Mouse (Mus musculus) T-cell, adult 2 months (primary cell): ENCODE measurements around the gene Irf4.
A peak's percentile ranks its signal among the peaks of the same experiment; 100 is the strongest.

Source experiments
- DNase-seq: peaks from one replicate; pipeline ENCODE4 v3.0.0; 2022; ENCODE audit warnings: low spot score

The Irf4 gene

DNA sequence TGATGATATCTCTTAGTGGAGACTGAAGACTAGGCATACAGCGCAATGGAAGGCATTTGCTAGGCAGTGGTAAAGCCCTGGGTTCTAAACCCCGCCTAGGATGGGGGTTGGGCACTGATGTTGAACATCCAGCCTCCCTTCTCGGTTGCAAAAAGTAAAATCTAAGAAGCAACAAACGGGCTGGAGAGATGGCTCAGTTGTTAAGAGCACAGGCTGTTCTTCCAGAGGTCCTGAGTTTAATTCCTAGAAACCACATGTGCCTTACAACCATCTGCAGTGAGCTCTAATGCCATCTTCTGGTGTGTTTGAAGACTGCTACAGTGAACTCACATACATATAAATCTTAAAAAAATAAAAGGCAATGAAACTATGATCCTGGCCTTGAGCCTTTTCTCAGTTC is 13.2 kb downstream of the Irf4 start:
- no peak for DNase-seq

DNA sequence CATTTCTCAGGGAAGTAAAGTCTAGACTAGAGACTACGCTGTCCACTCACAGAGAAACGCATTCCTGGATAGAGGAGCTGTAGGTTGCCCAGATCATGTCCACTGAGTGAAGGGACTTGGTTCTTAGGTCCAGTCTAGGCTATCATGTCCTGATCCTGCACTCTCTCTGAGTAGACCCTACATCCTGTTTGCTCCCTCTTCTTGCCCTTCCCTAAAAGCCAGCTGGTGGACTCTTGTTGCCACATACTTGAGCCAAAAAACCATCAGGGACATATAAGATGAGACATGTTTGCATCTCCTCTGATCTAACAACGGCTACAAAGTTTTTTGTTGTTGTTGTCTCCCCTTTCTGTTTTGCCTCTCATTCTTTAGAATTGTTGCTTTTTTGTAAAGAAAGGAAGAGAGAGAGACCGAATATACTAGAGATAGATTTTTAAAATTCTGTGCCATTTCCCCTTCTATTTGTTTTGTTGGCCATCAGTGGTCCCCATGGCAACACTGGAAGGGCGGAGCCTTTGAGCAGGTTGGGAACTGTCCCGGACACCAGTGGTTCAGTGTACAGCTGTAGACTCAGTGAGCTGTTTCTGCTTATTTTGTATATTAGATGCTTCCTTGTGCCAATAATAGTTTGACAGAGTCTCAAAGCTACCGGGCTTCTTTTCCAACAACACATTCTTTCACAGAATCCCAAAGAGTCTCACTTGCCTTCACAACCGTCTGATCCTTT is 15.2 kb downstream of the Irf4 start:
- DNase-seq = no peak

DNA sequence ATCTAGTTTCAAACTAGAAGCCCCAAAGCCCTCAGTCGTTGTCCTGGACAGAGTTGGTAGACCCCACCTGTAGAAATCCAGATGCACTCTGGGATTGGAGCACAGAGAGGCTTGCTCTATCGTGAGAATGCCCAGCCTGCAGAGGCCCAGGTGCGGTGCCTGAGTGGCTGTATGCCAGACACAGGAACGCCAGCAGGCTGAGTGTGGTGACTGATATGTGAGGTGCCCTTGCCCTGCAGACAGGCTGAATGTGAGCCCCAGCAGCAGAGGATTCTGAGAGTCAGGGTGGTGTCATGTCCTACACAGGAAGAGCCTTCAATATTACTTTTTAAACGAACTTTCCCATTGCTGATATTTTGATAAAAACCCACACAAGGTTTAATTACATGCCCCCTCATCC is 16.9 kb downstream of the Irf4 start:
- no peak for DNase-seq

DNA sequence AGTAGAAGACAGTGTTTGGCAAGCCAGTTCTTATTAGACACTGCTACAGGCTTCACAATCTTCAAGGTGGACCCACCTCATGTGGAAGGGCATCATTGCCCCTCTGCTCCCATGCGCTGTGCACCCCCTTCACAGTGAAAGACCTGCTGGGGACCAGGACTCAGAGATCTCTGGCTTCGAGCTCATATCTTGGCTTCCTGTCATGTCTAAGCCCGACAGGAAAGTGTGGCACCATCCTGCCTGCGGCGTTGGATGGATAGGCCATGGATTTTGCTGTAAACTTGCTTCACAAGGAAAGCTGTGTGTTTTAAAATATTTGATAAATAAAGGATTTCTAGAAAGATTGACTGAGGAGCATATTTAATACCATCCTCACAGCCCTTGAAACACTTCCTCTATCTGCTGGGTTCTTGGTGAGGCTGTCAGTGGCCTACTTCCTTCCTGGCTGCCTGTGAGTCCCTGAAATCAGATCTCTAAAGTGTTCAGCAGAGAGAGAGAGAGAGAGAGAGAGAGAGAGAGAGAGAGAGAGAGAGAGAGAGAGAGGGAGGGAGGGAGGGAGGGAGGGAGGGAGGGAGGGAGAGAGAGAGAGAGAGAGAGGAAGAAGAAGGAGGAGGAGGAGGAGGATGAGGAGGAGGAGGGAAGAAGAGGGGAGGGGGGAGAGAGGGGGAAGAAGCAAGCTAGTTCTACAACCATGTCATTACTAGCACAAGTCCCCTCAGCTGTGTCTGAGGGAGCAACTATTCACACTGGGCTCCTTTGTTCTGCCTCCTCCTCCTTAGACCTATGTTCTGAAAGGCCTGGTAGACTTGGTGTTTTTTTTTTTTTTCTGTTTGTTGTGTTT is 17.8 kb downstream of the Irf4 start:
- no peak for DNase-seq

DNA sequence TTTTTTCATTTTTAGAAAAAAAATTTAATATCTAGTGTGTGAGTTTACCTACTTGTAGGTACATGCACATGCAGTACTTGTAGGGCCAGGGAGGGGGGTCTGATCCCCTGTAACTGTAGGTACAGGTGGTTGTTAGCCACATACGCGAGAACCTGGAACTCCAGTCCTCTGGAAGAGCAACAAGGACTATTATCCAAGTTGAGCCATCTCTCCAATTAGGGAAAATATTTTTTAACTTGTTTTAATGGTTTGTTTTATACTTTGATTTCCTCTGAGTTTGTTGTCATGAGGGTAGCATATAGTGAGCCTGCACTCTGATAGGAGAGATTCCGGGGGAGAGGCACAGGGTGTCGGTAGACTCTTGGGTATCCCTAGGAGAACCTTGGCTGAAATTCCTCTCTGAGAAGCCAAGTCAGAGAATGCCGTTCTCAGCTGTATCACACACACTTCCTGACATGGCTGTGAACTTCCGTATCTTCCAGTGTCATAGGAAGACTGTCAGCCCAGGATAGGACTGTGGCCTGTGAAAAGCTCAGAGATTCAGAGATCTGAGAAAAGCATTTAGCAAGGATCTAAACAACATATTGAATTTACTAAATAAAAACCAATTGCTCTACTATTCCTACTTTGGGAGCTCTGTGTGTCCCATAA is 18.6 kb downstream of the Irf4 start:
- DNase-seq = no peak

DNA sequence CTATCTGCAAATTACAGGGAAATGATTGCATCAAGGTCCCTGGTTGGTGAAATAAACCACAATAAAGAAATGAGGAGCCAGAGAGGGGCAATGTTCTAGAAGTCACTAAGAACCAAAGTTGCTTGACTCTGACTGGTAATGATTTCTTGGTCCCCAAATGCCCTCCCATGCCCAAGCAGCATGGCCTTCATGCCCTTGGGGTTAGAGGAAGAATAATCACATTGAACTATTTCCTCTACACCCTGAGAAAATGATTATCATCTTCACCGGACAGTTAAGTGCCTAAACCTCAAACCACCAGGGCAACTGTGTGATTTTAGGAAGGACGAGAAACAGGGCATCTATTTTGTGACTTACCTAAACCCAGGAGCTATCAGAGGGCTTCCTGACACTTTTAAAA is 27.0 kb downstream of the Irf4 start:
- no peak for DNase-seq

DNA sequence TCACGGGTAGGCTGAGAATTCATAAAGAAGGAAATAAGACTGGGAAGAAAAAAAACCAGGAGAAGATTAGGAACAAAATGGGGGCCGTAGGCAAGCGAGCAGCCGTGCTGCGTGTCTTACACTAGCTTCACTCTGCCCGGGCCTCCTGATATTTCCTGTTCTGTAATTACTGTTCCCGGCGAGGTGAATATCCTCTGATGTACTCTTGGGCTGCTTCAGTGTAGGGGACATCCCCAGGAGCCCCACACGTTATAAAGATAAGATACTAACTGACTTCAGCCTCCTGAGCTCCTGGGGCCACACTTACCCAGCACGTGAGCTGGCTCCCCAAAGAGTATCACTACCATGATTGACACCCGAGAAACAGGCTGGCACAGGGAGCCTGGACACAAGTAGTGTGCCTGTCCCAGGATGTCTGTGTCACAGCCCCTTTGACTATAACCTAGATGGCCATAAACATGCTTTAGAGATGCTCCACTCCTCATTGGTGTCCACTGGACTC is 28.7 kb downstream of the Irf4 start:
- no peak for DNase-seq

DNA sequence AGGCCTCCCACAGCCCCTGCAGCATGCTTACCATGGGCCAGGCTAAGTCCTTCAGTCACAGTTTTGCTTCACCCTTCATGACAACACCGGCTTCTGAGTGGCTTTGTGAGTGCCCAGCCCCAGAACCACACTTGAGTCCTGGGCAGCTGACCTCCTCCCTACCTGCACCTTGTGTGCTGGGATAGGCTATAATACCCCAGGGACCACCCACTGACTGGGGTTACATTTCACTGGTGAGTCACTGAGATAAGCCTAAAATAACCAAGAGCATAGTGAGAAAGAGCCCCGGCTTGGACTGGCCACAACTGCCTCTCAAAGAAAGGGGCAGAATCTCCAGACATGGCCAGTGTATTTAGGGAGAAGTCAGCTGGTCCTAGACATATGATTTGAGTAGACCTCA is 32.9 kb downstream of the Irf4 start:
- no peak for DNase-seq

DNA sequence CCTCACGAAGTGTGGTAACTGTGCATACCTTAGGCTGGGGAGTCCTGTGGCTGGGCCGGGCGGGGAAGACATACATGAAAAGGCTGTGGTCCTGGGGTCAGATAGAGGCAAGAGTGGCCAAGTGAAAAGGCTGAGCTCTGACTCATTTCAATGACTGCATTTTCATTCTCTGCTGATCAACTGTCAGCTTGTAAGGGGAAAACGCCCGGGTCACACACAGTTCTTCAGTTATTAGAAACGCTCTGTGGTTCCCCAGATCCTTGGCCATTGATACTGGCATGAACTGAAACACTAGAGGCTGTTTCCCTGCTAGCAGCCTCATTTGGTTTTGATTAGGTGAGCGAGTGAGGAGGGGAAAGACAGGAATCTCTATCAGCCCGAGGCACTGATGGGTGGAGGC is 33.4 kb downstream of the Irf4 start:
- DNase-seq = no peak

DNA sequence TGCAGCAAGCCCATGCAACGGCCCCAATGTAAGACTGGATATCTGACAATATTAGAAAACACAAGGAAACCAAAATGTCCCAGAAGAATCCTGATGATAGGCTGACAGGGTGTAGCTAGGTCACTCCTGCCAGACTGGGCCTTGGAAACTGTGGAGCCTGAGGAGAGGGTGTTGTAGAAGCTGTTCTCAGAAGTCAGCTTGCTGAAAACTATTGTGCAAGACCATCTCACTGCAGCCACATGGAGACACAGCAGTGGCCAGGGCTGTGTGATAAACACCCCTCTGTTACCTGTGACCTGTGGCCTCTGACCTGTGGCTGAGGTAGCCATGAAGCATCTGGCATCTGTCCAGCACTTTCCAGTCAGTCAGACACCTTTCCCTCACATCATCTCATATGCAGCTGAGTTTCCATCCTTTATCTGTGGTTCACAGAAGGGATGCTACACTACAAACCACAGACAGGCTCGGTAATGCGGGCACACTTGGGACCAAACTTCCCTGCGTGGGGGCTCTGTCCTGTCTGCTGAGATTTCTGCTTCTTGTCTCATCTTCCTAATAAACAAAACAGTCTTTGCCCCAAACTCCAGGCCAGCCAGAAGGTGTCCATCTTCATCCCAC is 36.5 kb downstream of the Irf4 start:
- no peak for DNase-seq

DNA sequence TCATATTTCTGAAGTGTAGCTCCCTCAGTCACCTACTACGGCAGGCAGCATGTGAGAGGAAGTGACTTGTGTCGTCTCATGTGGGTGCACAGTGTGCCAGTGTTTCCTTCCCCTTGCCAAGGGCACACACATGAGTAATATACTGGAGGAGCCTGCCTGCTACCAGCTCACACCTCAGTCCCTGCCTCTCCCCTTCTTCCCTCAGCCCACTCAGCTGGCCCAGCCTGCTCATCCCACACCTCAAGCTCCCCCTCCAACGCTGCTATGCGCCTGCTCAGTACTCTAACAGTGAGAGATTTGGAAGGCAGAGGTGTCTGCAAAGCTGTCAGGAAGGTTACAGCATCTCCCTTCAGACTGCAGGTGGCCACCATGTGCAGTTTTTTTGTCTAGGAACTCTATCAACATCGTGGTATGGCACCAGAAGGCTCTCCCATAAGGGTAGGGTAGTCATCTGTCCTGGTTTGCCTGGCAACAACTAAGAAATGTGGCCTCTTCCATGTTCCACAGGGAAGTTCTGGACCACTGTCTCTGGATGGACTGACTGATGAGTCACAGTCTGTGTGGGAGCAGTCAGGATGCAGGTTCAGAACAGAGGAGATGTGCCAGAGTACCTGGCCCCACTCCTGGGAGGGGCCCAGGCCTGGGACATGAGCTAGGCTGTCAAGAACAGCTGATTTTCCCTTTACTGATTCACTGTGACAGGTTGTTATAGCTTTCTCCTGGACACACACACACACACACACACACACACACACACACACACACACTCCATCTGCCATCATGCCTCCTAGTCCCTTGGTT is 37.4 kb downstream of the Irf4 start:
- peak; percentile 81 for DNase-seq

DNA sequence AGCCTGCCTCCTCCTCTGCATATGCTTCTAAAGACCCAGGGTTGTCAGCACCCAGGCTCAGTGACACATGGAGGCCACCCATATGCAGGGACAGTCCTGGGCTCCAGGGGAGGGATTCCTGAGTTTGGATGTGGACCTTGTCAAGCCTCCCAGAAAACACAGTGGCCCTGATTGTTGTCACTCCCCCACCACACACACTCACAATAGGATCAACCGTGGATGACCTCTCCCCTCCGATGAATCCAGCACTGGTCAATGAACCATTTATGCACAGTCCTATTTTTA is 38.0 kb downstream of the Irf4 start:
- no peak for DNase-seq

DNA sequence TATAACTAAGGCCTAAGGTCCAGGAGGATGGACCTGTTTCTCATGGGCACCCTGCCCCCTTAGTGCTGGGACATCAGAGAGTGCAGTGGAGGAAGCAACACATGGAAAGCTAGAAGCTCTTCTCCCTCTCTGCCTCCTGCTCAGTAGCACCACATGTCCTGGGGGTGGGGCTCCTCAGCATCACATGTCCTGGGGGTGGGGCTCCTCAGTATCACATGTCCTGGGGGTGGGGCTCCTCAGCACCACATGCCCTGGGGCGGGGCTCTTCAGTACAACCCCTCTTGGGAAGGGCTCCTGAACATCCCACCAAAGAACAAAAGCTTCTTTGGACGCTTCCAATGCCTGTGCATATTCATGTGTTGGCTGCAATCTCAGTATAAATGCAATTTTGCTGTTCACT is 38.5 kb downstream of the Irf4 start:
- DNase-seq = no peak

DNA sequence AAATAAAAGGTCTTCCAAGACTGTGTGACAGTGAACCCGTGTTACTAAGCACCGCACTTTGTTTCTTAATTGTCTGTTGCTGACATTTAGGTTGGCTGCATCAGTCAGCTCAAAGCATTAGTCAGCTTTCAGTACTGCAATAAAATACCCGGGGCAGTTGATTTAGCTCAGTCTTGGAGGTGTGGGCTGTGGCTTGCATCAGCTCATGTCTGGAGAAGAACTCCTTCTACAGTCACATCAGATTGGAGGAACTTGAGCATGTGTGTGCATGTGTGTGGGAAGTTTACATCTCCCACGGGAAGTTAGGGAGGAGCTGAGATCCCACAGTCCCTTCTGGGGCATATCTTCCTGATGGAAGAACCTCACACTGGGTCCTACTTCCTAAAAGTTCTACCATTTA is 38.9 kb downstream of the Irf4 start:
- DNase-seq = no peak

DNA sequence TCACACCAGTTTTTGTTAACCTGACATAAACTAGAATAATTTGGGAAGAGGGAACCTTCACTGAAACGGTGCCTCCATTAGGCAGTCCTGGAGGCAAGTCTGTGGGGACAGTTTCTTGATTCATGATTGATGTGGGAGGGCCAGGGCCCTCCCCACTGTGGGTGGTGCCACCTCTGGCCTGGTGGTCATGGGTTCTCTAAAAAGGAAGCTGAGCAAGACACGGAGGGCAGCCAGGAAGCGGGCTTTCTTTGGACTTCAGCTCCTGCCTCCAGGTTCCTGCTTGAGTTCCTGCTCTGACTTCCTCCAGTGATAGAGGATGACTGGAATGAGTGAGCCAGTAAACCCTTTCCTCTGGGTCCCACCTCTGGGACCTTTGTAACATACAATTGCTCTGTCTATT is 39.4 kb downstream of the Irf4 start:
- DNase-seq = no peak

DNA sequence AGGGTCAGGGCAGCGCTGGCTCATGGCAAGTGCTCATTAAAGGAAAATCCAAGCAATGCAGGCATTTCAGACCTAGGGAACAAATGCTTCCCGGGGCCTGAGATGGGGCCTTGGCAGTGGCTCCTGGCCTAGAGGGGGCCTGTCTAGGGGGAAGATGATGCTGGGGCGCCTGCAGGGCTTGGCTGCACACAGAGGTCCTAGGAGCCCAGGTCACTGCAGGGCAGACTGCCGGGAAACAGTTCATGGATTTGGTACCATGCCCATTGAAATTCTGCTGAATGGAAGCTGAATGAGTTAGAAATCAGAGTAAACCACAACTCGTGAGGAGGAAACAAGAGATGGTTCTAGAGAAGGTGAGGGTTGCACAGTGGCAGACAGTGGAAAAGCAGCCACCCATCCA is 41.0 kb downstream of the Irf4 start:
- no peak for DNase-seq

DNA sequence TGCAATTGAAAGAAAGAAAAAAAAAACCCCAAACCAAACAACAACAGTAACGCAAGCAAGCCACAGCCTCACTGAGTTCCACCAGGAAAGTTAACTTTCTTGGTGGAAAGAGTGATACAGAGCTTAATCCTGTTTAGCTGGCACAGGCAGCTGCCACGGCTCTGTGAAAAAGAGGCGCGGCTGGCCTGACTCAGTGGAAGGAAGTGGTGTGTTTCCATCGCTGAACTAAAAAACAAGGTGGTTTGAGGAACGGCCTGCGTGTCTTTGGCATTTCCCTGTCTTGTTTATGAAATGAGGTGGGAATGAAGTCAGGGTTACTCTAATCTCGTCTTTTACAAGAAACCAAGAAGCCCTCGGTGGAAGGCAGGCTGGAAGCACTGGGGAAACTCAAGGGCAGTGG is 43.3 kb downstream of the Irf4 start:
- peak; percentile 75 for DNase-seq

DNA sequence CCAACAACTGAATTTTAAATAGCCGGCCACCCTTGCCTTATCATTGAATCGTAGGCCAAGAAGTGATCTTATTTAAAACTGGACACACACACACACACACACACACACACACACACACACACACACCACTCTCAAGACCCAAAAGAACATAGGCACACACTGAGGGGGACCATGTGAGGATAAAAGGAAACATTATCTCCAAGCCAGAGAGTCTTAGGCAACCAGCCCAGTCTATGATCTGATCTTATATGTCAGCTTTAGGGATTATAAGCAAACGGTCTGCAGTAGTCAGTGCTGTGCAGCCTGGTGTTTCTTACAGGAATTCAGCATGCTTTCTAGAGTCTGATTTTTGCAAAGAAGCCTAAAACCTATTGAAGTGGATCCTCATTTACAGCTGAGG is 43.7 kb downstream of the Irf4 start:
- DNase-seq = no peak

DNA sequence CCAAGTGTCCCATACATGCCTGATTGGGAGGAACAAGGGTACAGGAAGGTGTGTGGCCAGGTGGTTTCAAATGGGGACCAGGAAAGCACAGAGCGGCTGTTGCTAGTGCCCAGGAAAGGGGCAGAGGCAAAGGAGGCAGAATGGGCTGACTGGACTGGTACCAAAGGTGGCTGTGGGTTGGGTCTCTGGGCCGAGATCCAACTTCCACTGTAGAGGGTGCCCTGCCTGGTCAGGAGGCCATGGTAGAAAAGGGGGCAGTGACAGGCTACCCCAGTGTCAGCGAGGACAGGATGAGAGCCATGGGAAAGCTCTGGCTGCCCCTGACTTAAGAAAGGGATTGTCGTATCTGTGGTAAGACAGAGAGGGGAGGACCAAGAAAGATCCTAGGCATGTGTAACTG is 44.2 kb downstream of the Irf4 start:
- no peak for DNase-seq

DNA sequence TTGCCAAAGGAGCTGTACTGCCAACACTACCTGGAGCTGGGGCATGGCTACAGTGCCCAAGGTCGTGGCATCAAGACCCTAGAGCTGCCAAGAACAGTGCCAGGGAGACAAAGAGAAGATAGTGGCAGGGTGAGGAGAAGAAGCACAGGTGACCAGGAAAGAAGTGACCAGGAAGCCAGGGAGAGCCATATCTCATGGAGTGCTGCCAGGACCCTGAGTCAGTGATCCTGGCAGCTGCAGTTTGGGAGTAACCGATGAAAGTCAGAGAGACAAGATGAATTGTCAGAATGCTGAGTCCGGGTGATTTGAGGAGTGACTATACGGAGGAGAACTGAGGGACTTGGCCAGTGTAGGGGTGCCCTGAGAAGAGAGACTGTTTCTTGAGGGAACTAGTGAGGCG is 44.6 kb downstream of the Irf4 start:
- no peak for DNase-seq

DNA sequence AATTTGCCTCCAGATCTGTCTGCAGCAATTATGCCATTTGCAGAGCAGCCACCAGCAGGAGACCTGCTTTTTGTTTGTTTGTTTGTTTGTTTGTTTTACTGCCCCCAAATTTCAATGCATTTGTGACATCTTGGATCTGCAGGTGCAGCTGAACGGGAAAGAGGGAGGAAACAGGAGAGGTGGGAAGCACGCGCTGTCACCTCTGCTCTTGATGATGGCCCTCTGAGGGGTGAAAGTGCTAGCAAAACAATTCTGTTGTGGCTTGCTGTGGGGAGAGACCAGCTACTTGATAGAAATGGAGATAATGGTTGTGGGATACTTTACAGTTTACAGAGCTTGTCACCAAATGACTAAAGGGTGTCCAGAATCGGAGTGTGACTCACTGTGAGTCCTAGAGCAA is 46.9 kb downstream of the Irf4 start:
- DNase-seq = no peak

DNA sequence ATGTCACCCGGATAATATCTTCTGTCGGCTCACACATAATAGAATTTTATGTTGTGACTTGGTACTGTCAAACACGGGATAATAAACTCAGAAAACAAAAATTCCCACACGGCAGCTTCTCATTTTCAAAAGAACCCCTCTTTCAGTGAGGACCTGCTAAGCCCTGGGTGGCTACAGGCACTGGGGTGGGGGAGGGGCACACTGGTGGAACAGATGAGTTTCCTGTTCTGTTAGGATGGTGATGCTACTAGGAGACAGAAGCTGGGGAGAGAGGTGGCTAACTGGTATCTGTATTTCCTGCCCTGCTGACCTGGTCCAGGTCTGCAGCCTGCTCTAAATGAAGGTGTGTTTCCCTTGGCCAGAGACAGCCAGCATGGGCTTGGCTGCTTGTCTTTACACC is 52.9 kb downstream of the Irf4 start:
- DNase-seq = no peak
